8 mouse cellular contexts compared by ENCODE assay signal in the genomic region with DNA sequence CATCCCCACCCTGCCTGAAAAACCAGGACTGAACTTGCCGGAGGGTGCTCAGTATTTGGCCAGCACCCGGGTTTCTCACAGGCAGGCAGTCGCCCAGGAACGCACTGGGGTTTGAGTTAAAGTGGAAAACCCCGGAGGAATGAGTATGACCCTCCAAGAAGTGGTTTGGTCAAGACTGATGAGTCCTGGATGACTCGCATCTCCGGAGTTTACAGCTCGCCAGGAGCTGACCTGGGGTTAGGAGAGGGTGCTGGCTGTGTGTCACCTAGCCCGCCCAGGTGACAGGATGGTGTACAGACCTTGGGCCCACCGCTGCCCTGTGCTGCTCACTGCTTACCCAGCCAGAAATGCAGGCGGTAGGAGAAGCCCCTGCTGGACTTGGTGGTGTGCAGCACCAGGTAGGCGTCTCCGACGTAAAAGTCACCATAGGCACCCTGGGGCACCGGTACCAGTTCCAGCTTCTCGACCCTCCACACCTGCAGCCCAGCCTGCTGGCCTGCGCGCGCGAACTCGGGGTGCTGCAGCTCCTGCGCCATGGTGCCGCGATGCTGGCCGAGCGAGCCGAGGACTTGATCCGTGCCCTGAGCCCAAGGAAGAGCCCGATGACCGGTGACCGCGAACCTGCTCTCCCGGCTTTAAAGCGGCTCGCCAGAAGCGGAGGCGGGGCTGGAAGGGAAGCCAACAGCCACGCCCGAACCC. TPM values are rescaled to one million over a fixed set of nuclear protein-coding genes. Genes with fewer than 3 reads are reported as not detected.
DNase-seq lines count a peak whose midpoint lies in the region; ATAC-seq lines count a peak whose summit lies in the region.

A gene (minus strand): TSS at position 656 of the 699 bp plus-strand sequence.

- ATAC-seq in embryonic facial prominence, embryonic 11.5 days (replicated peaks; ENCODE audit: insufficient number of reproducible peaks, low FRiP score, low TSS enrichment, low read depth), result peak; percentile 44; the same call in 1 of the 2 replicates
- ATAC-seq in midbrain, embryonic 12.5 days (ENCODE audit: low FRiP score, low read depth), result peak; percentile 68

- DNase-seq in urinary bladder, adult 18-20 months (ENCODE audit: low spot score in 2 of 2), result peak; percentile 14 to 41
- DNase-seq in urinary bladder, postnatal 10 days (ENCODE audit: low spot score), result no peak
- peak; percentile 30 for DNase-seq in embryonic facial prominence, embryonic 11.5 days (ENCODE audit: low spot score)
- peak; percentile 43 for DNase-seq in hindbrain, embryonic 10.5 days (ENCODE audit: low spot score)
- DNase-seq in limb, embryonic 10.5 days (ENCODE audit: low spot score), result peak; percentile 58
- DNase-seq in urinary bladder, postnatal 25 days (ENCODE audit: low spot score), result peak; percentile 23
- DNase-seq in spleen, postnatal 10 days (ENCODE audit: low spot score in 2 of 2), result no peak

- H3K4me3 ChIP-seq in embryonic facial prominence, embryonic 11.5 days (ENCODE audit: low read depth, low read length), result peak within 1 kb of the TSS; percentile 29
- H3K4me3 ChIP-seq in hindbrain, embryonic 10.5 days, result peak within 1 kb of the TSS; percentile 57
- peak within 1 kb of the TSS; percentile 54 for H3K4me3 ChIP-seq in limb, embryonic 10.5 days
- peak within 1 kb of the TSS; percentile 45 for H3K4me3 ChIP-seq in midbrain, embryonic 12.5 days

- H3K27me3 ChIP-seq in embryonic facial prominence, embryonic 11.5 days (ENCODE audit: control insufficient read depth, insufficient read depth, low read length), result peaks cover 7% of the 10 kb centered on the region
- H3K27me3 ChIP-seq in hindbrain, embryonic 10.5 days (ENCODE audit: insufficient read depth, poor library complexity, severe bottlenecking), result peaks cover 42% of the 10 kb centered on the region
- H3K27me3 ChIP-seq in limb, embryonic 10.5 days (ENCODE audit: low read depth, poor library complexity, severe bottlenecking), result peaks cover 51% of the 10 kb centered on the region
- peaks cover 30% of the 10 kb centered on the region for H3K27me3 ChIP-seq in midbrain, embryonic 12.5 days

- no peaks in the 10 kb centered on the region for H3K9me3 ChIP-seq in embryonic facial prominence, embryonic 11.5 days (replicated peaks; ENCODE audit: control insufficient read depth, low read length)
- H3K9me3 ChIP-seq in hindbrain, embryonic 10.5 days, result no peaks in the 10 kb centered on the region
- no peaks in the 10 kb centered on the region for H3K9me3 ChIP-seq in limb, embryonic 10.5 days (replicated peaks)
- no peaks in the 10 kb centered on the region for H3K9me3 ChIP-seq in midbrain, embryonic 12.5 days

- no peak within 1 kb of the TSS; the same call in 1 of the 2 replicates for H3K9ac ChIP-seq in embryonic facial prominence, embryonic 11.5 days (replicated peaks; ENCODE audit: low read length)
- peak within 1 kb of the TSS; percentile 25; the same call in 1 of the 2 replicates for H3K9ac ChIP-seq in midbrain, embryonic 12.5 days (replicated peaks)

- H3K36me3 ChIP-seq in embryonic facial prominence, embryonic 11.5 days (replicated peaks; ENCODE audit: control insufficient read depth, insufficient read depth, low read depth, low read length), result no peaks in the 10 kb centered on the region
- no peaks in the 10 kb centered on the region for H3K36me3 ChIP-seq in hindbrain, embryonic 10.5 days
- no peaks in the 10 kb centered on the region for H3K36me3 ChIP-seq in limb, embryonic 10.5 days
- H3K36me3 ChIP-seq in midbrain, embryonic 12.5 days, result no peaks in the 10 kb centered on the region

- H3K4me1 ChIP-seq in embryonic facial prominence, embryonic 11.5 days (ENCODE audit: control insufficient read depth, insufficient read depth, low read length), result no peaks in the 10 kb centered on the region
- peaks cover 15% of the 10 kb centered on the region for H3K4me1 ChIP-seq in hindbrain, embryonic 10.5 days (replicated peaks)
- peaks cover 13% of the 10 kb centered on the region for H3K4me1 ChIP-seq in limb, embryonic 10.5 days
- H3K4me1 ChIP-seq in midbrain, embryonic 12.5 days, result peaks cover 11% of the 10 kb centered on the region

- H3K27ac ChIP-seq in embryonic facial prominence, embryonic 11.5 days (replicated peaks; ENCODE audit: low read depth, low read length), result no peak within 1 kb of the TSS
- H3K27ac ChIP-seq in hindbrain, embryonic 10.5 days, result no peak within 1 kb of the TSS; the same call in 1 of the 2 replicates
- 0 out of 2 replicates have a peak within 1 kb of the TSS, but pooled peaks have one; percentile 14 for H3K27ac ChIP-seq in limb, embryonic 10.5 days
- H3K27ac ChIP-seq in midbrain, embryonic 12.5 days (replicated peaks), result no peak within 1 kb of the TSS

- under 1% methylated on average over 39 of the region's 39 CpGs for WGBS in embryonic facial prominence, embryonic 11.5 days
- WGBS in hindbrain, embryonic 10.5 days, result 1% methylated on average over 39 of the region's 39 CpGs
- WGBS in limb, embryonic 10.5 days, result under 1% methylated on average over 39 of the region's 39 CpGs
- 1% methylated on average over 39 of the region's 39 CpGs for WGBS in midbrain, embryonic 12.5 days

- peak within 1 kb of the TSS; percentile 60 for H3K4me2 ChIP-seq in embryonic facial prominence, embryonic 11.5 days (ENCODE audit: low read depth, low read length)
- H3K4me2 ChIP-seq in midbrain, embryonic 12.5 days (replicated peaks), result peak within 1 kb of the TSS; percentile 81

RNA-seq across cellular contexts. Expression of the gene that starts here (rescaled TPM):
- polyA plus RNA-seq in embryonic facial prominence, embryonic 11.5 days (2014; fragmentation: Nextera tagmentation; extraction: Ambion mirVana), result 0.21 and 0.42 TPM in 2 replicates
- 0.12 and 0.29 TPM in 2 replicates for polyA plus RNA-seq in hindbrain, embryonic 10.5 days (2016; fragmentation: Nextera tagmentation; extraction: Ambion mirVana)
- 0.09 TPM in 1 of 2 replicates, not detected in the other for polyA plus RNA-seq in limb, embryonic 10.5 days (2016; fragmentation: Nextera tagmentation; extraction: Ambion mirVana)
- 0.09 TPM in 1 of 2 replicates, not detected in the other for polyA plus RNA-seq in midbrain, embryonic 12.5 days (2016; fragmentation: Nextera tagmentation; extraction: Ambion mirVana)

Comparison
In these comparisons a context has a peak if more than half of its experiments do, and no peak if none do; other contexts are left out.
1. DNase-seq: peak in urinary bladder, adult 18-20 months (2 of 2) and urinary bladder, postnatal 25 days (single experiment); none in urinary bladder, postnatal 10 days (single experiment) and spleen, postnatal 10 days (0 of 2).
2. Peak in DNase-seq, ATAC-seq, H3K4me3 ChIP-seq and H3K4me2 ChIP-seq in embryonic facial prominence, embryonic 11.5 days; RNA of the gene not detected or under 1 TPM.
3. Peak in DNase-seq and H3K4me3 ChIP-seq in hindbrain, embryonic 10.5 days; RNA of the gene not detected or under 1 TPM.
4. Peak in DNase-seq, H3K4me3 ChIP-seq and H3K27ac ChIP-seq in limb, embryonic 10.5 days; RNA of the gene not detected or under 1 TPM.
5. Peak in ATAC-seq, H3K4me3 ChIP-seq, H3K9ac ChIP-seq and H3K4me2 ChIP-seq in midbrain, embryonic 12.5 days; RNA of the gene not detected or under 1 TPM.
6. Peak in every context shown above with its lines, with median percentiles within 50 percentile points of each other: H3K4me3 ChIP-seq.